In the genomic region with DNA sequence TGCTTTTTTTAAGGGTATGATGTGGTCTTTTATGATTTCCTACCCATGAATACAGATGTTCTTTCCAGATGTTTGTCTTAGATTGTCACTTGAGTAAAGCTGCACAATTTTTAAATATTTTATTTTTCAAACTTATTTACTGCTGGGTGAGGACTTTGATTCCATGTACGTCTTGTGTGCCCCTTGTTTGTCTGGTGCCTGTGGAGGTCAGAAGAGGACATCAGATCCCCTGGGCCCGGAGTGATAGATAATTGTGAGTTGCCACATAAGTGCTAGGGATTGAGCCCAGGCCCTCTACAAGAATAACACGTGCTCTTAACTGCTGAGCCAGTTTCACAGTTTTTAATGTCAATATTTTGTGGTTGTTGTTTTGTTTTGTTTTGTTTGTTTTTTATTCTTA, we compare ENCODE assay signal across 16 mouse cellular contexts.
"Had no signal": no experiment of that assay in that cellular context is flagged by ENCODE, and none has a peak within 500 bp of the region (broad histone marks: within the 10 kb centered on the region; RNA-seq: fewer than 3 reads in every experiment).

No protein-coding gene starts in this region.

- DNase-seq: retina, postnatal 1 day; right cerebral cortex, adult 18-20 months; right cerebral cortex, postnatal 25 days; right cerebral cortex, postnatal 4 days; spleen, adult 18-20 months; thymus, adult 18-20 months; thymus, postnatal 14 days; thymus, postnatal 36 days had no signal

- H3K9ac ChIP-seq: limb, embryonic 15.5 days; liver, embryonic 12.5 days; liver, embryonic 14.5 days; midbrain, embryonic 13.5 days; midbrain, embryonic 15.5 days; neural tube, embryonic 13.5 days; neural tube, embryonic 15.5 days had no signal

- H3K4me1 ChIP-seq: limb, embryonic 15.5 days; liver, embryonic 12.5 days; midbrain, embryonic 13.5 days; midbrain, embryonic 15.5 days; neural tube, embryonic 13.5 days; neural tube, embryonic 15.5 days had no signal

- H3K4me2 ChIP-seq: limb, embryonic 15.5 days; liver, embryonic 12.5 days; midbrain, embryonic 11.5 days; midbrain, embryonic 13.5 days; midbrain, embryonic 15.5 days; neural tube, embryonic 13.5 days; neural tube, embryonic 15.5 days had no signal

- H3K27me3 ChIP-seq: limb, embryonic 15.5 days; liver, embryonic 12.5 days; midbrain, embryonic 13.5 days; midbrain, embryonic 15.5 days; neural tube, embryonic 13.5 days; neural tube, embryonic 15.5 days had no signal

- H3K27ac ChIP-seq: limb, embryonic 15.5 days; liver, embryonic 12.5 days; liver, embryonic 14.5 days; midbrain, embryonic 13.5 days; midbrain, embryonic 15.5 days; neural tube, embryonic 13.5 days; neural tube, embryonic 15.5 days had no signal

- H3K36me3 ChIP-seq: limb, embryonic 15.5 days; liver, embryonic 12.5 days; midbrain, embryonic 13.5 days; midbrain, embryonic 15.5 days; neural tube, embryonic 13.5 days; neural tube, embryonic 15.5 days had no signal

- ATAC-seq: liver, embryonic 12.5 days; midbrain, embryonic 13.5 days; midbrain, embryonic 15.5 days had no signal

- H3K9me3 ChIP-seq: limb, embryonic 15.5 days; liver, embryonic 12.5 days; midbrain, embryonic 13.5 days; midbrain, embryonic 15.5 days; neural tube, embryonic 15.5 days had no signal

- H3K4me3 ChIP-seq: limb, embryonic 15.5 days; liver, embryonic 12.5 days; midbrain, embryonic 13.5 days; midbrain, embryonic 15.5 days; neural tube, embryonic 13.5 days; neural tube, embryonic 15.5 days had no signal
